In genomic region chr1:155050174-155050573, GRCm38 (mm10) we compare ENCODE assay signal across 9 mouse cellular contexts. TPM values are rescaled to one million over a fixed set of nuclear protein-coding genes. Genes with fewer than 3 reads are reported as not detected.
DNase-seq lines count a peak whose midpoint lies in the region; ATAC-seq lines count a peak whose summit lies in the region.
"Had no signal": no experiment of that assay in that cellular context is flagged by ENCODE, and none has a peak within 500 bp of the region (broad histone marks: within the 10 kb centered on the region; RNA-seq: fewer than 3 reads in every experiment).

No protein-coding gene starts in this region.

- no peak overlapping the region for H3K4me2 ChIP-seq in hindbrain, embryonic 11.5 days (replicated peaks; ENCODE audit: low read depth, low read length)
- no peak overlapping the region for H3K4me2 ChIP-seq in hindbrain, embryonic 14.5 days (replicated peaks)
- H3K4me2 ChIP-seq in intestine, embryonic 16.5 days (ENCODE audit: low read depth, low read length) = no peak overlapping the region
- no peak overlapping the region for H3K4me2 ChIP-seq in lung, embryonic 16.5 days (ENCODE audit: low read depth, low read length)
- H3K4me2 ChIP-seq: neural tube, embryonic 13.5 days had no signal

- 0 out of 2 replicates have a peak overlapping the region, but pooled peaks have one; percentile 12 for H3K27ac ChIP-seq in hindbrain, embryonic 11.5 days (ENCODE audit: low read depth, low read length)
- H3K27ac ChIP-seq in hindbrain, embryonic 14.5 days = no peak overlapping the region
- no peak overlapping the region for H3K27ac ChIP-seq in intestine, embryonic 16.5 days (ENCODE audit: low read length)
- 0 out of 2 replicates have a peak overlapping the region, but pooled peaks have one; percentile 91 for H3K27ac ChIP-seq in lung, embryonic 16.5 days (ENCODE audit: low read length)
- H3K27ac ChIP-seq: neural tube, embryonic 13.5 days had no signal

- H3K9ac ChIP-seq in hindbrain, embryonic 11.5 days (ENCODE audit: low read depth, low read length) = no peak overlapping the region
- no peak overlapping the region for H3K9ac ChIP-seq in hindbrain, embryonic 14.5 days
- H3K9ac ChIP-seq in intestine, embryonic 16.5 days (ENCODE audit: low read depth, low read length) = no peak overlapping the region
- H3K9ac ChIP-seq in lung, embryonic 16.5 days (ENCODE audit: low read length) = no peak overlapping the region
- H3K9ac ChIP-seq: neural tube, embryonic 13.5 days had no signal

- no peak overlapping the region for H3K4me3 ChIP-seq in hindbrain, embryonic 11.5 days (ENCODE audit: low read depth, low read length)
- H3K4me3 ChIP-seq in hindbrain, embryonic 14.5 days (replicated peaks; ENCODE audit: low read length) = no peak overlapping the region
- H3K4me3 ChIP-seq in intestine, embryonic 16.5 days (ENCODE audit: low read length) = no peak overlapping the region
- no peak overlapping the region for H3K4me3 ChIP-seq in lung, embryonic 16.5 days (ENCODE audit: low read length)
- H3K4me3 ChIP-seq: neural tube, embryonic 13.5 days had no signal

- H3K4me1 ChIP-seq in hindbrain, embryonic 11.5 days (replicated peaks; ENCODE audit: control insufficient read depth, insufficient read depth, low read length) = peaks cover 3% of the 10 kb centered on the region
- H3K4me1 ChIP-seq in hindbrain, embryonic 14.5 days (replicated peaks; ENCODE audit: control insufficient read depth, insufficient read depth, low read length) = peaks cover 21% of the 10 kb centered on the region
- H3K4me1 ChIP-seq in intestine, embryonic 16.5 days (ENCODE audit: control insufficient read depth, insufficient read depth, low read length) = peaks cover 26% of the 10 kb centered on the region
- peaks cover 47% of the 10 kb centered on the region for H3K4me1 ChIP-seq in lung, embryonic 16.5 days (replicated peaks; ENCODE audit: control insufficient read depth, insufficient read depth, low read length)

- H3K9me3 ChIP-seq in hindbrain, embryonic 11.5 days (ENCODE audit: control insufficient read depth, low read length) = no peaks in the 10 kb centered on the region
- no peaks in the 10 kb centered on the region for H3K9me3 ChIP-seq in hindbrain, embryonic 14.5 days (ENCODE audit: control insufficient read depth, low read length)
- H3K9me3 ChIP-seq in intestine, embryonic 16.5 days (ENCODE audit: control insufficient read depth, low read length) = no peaks in the 10 kb centered on the region
- H3K9me3 ChIP-seq in lung, embryonic 16.5 days (ENCODE audit: control insufficient read depth, low read length) = no peaks in the 10 kb centered on the region
- H3K9me3 ChIP-seq: neural tube, embryonic 13.5 days had no signal

- peak; percentile 62 for ATAC-seq in hindbrain, embryonic 11.5 days (ENCODE audit: low FRiP score)
- no peak for ATAC-seq in hindbrain, embryonic 14.5 days (ENCODE audit: low FRiP score)
- ATAC-seq in erythroblast, adult 5-6 weeks (replicated peaks; ENCODE audit: low FRiP score, poor library complexity, severe bottlenecking) = 0 out of 2 replicates have a peak, but pooled peaks have one; percentile 20
- peak; percentile 47 for ATAC-seq in intestine, embryonic 16.5 days
- 0 out of 2 replicates have a peak, but pooled peaks have one; percentile 19 for ATAC-seq in lung, embryonic 16.5 days (ENCODE audit: low read depth)

- H3K36me3 ChIP-seq in hindbrain, embryonic 11.5 days (ENCODE audit: control insufficient read depth, insufficient read depth, low read length) = no peaks in the 10 kb centered on the region
- no peaks in the 10 kb centered on the region for H3K36me3 ChIP-seq in hindbrain, embryonic 14.5 days (replicated peaks; ENCODE audit: control insufficient read depth, insufficient read depth)
- no peaks in the 10 kb centered on the region for H3K36me3 ChIP-seq in intestine, embryonic 16.5 days (ENCODE audit: control insufficient read depth, insufficient read depth, low read length)
- H3K36me3 ChIP-seq in lung, embryonic 16.5 days (ENCODE audit: control insufficient read depth, insufficient read depth, low read length) = no peaks in the 10 kb centered on the region
- no peaks in the 10 kb centered on the region for H3K36me3 ChIP-seq in splenic B cell, adult 2 months (ENCODE audit: control insufficient read depth, insufficient read depth, low read length, poor library complexity, severe bottlenecking)
- H3K36me3 ChIP-seq: neural tube, embryonic 13.5 days had no signal

- H3K27me3 ChIP-seq in hindbrain, embryonic 11.5 days (ENCODE audit: control insufficient read depth, insufficient read depth, low read length) = no peaks in the 10 kb centered on the region
- no peaks in the 10 kb centered on the region for H3K27me3 ChIP-seq in hindbrain, embryonic 14.5 days (ENCODE audit: control insufficient read depth, insufficient read depth, low read length)
- no peaks in the 10 kb centered on the region for H3K27me3 ChIP-seq in intestine, embryonic 16.5 days (replicated peaks; ENCODE audit: control insufficient read depth, insufficient read depth, low read length)
- no peaks in the 10 kb centered on the region for H3K27me3 ChIP-seq in lung, embryonic 16.5 days (ENCODE audit: control insufficient read depth, insufficient read depth, low read depth, low read length)
- no peaks in the 10 kb centered on the region for H3K27me3 ChIP-seq in splenic B cell, adult 2 months (ENCODE audit: control insufficient read depth, insufficient read depth, low read length, poor library complexity, severe bottlenecking)
- H3K27me3 ChIP-seq: neural tube, embryonic 13.5 days had no signal

- DNase-seq in hindbrain, embryonic 11.5 days (ENCODE audit: low spot score) = peak; percentile 51
- DNase-seq in hindbrain, embryonic 14.5 days (ENCODE audit: low spot score) = no peak
- peak; percentile 54 for DNase-seq in ES-CJ7 (ENCODE audit: low read depth, low spot score)
- DNase-seq in splenic B cell, adult 2 months (ENCODE audit: low read depth, low spot score) = peak; percentile 94
- DNase-seq in frontal cortex, postnatal 36 days (ENCODE audit: low spot score in 2 of 2) = no peak

- WGBS in hindbrain, embryonic 11.5 days = 33% methylated on average over 5 of the region's 5 CpGs
- WGBS in hindbrain, embryonic 14.5 days = 39% methylated on average over 5 of the region's 5 CpGs
- 49% methylated on average over 5 of the region's 5 CpGs for WGBS in intestine, embryonic 16.5 days
- WGBS in lung, embryonic 16.5 days = 54% methylated on average over 5 of the region's 5 CpGs

RNA-seq across cellular contexts. Expression of gene Ier5, which starts 49.3 kb away (rescaled TPM):
- 12.7 and 17.1 TPM in 2 replicates for polyA plus RNA-seq in hindbrain, embryonic 11.5 days (2014; fragmentation: Nextera tagmentation; extraction: Ambion mirVana)
- polyA plus RNA-seq in hindbrain, embryonic 14.5 days (2014; fragmentation: Nextera tagmentation; extraction: Ambion mirVana) = 10.5 and 13.0 TPM in 2 replicates
- 7.5 and 9.0 TPM in 2 replicates for total RNA-seq in erythroblast, adult 5-6 weeks (2015; ENCODE audit: low replicate concordance)
- 7.6 and 9.8 TPM in 2 replicates for total RNA-seq in erythroblast, adult 5-6 weeks (2017; ENCODE audit: low replicate concordance)
- 2.0 and 2.6 TPM in 2 replicates for polyA plus RNA-seq in intestine, embryonic 16.5 days (2015; fragmentation: Nextera tagmentation; extraction: Ambion mirVana)
- 4.3 and 4.5 TPM in 2 replicates for polyA plus RNA-seq in lung, embryonic 16.5 days (2015; fragmentation: Nextera tagmentation; extraction: Ambion mirVana)

Comparison
In these comparisons a context has a peak if more than half of its experiments do, and no peak if none do; other contexts are left out.
1. DNase-seq: peak in hindbrain, embryonic 11.5 days (single experiment), ES-CJ7 (single experiment) and splenic B cell, adult 2 months (single experiment); none in hindbrain, embryonic 14.5 days (single experiment) and frontal cortex, postnatal 36 days (0 of 2).
2. H3K27ac ChIP-seq: peak in hindbrain, embryonic 11.5 days (single experiment) and lung, embryonic 16.5 days (single experiment); none in hindbrain, embryonic 14.5 days (single experiment) and intestine, embryonic 16.5 days (single experiment).